Mouse (Mus musculus): ENCODE data around the gene Elavl3. TPM values are rescaled to one million over a fixed set of nuclear protein-coding genes. Genes with fewer than 3 reads are reported as not detected.
A peak's percentile ranks its signal among the peaks of the same experiment; 100 is the strongest.

Gene Elavl3
- polyA plus RNA-seq, 1 experiment from 2014 or later: 0.08 TPM

- WGBS (ENCODE audit: insufficient replicate concordance): 6% methylated on average over 57 of the region's 57 CpGs
- peak within 1 kb of the TSS; percentile 80 for H3K9ac ChIP-seq
Observed at GRCm38 (mm10) chr9:22002194-22003162, 49.3 kb downstream of the Elavl3 start, which contains the start of the genes Ccdc151 and Prkcsh. TSS of gene Ccdc151 (minus strand) at chr9:22002634. TSS of gene Prkcsh (plus strand) at chr9:22002806.

GRCm38 (mm10) chr9:22001633-22002032 is 50.2 kb downstream of the Elavl3 start:
- no peak overlapping the region for H3K9ac ChIP-seq
- H3K36me3 ChIP-seq: peaks cover 27% of the 10 kb centered on the region
- H3K4me2 ChIP-seq: no peak overlapping the region
- peaks cover 26% of the 10 kb centered on the region for H3K4me1 ChIP-seq (replicated peaks)
- peaks cover 33% of the 10 kb centered on the region for H3K27me3 ChIP-seq
- ATAC-seq (ENCODE audit: low read depth) (no peak), DNase-seq (no peak)
- WGBS (ENCODE audit: insufficient replicate concordance): 76% methylated on average over 4 of the region's 4 CpGs
- no peaks in the 10 kb centered on the region for H3K9me3 ChIP-seq (replicated peaks)
- H3K27ac ChIP-seq: no peak overlapping the region
- no peak overlapping the region for H3K4me3 ChIP-seq (replicated peaks)

More at GRCm38 (mm10) chr9:22002194-22003162, 49.3 kb downstream of the Elavl3 start, which contains the start of the genes Ccdc151 and Prkcsh:
- Histone ChIP-seq H3K4me1 (replicated peaks) (peaks cover 31% of the 10 kb centered on the region), H3K27ac (peak within 1 kb of the TSS; percentile 83), H3K36me3 (peaks cover 36% of the 10 kb centered on the region), H3K27me3 (peaks cover 25% of the 10 kb centered on the region), H3K9me3 (replicated peaks) (no peaks in the 10 kb centered on the region), H3K4me3 (replicated peaks) (peak within 1 kb of the TSS; percentile 84), H3K4me2 (peak within 1 kb of the TSS; percentile 95)
- peak; percentile 99 for DNase-seq
- ATAC-seq (ENCODE audit: low read depth): peak; percentile 99

- H3K4me1 ChIP-seq (replicated peaks): peaks cover 26% of the 10 kb centered on the region
- 77% methylated on average over 6 of the region's 6 CpGs for WGBS (ENCODE audit: insufficient replicate concordance)
- H3K27ac ChIP-seq: no peak overlapping the region
- no peak for ATAC-seq (ENCODE audit: low read depth)
- H3K4me2 ChIP-seq: no peak overlapping the region
- no peaks in the 10 kb centered on the region for H3K9me3 ChIP-seq (replicated peaks)
- H3K27me3 ChIP-seq: peaks cover 37% of the 10 kb centered on the region
- peaks cover 14% of the 10 kb centered on the region for H3K36me3 ChIP-seq
- no peak overlapping the region for H3K9ac ChIP-seq
- H3K4me3 ChIP-seq (replicated peaks): no peak overlapping the region
- no peak for DNase-seq
Observed at GRCm38 (mm10) chr9:22000296-22000695, 51.5 kb downstream of the Elavl3 start.

- Histone ChIP-seq H3K9me3 (replicated peaks) (no peaks in the 10 kb centered on the region), H3K36me3 (no peaks in the 10 kb centered on the region), H3K27me3 (peaks cover 76% of the 10 kb centered on the region), H3K9ac (no peak overlapping the region), H3K4me3 (replicated peaks) (no peak overlapping the region), H3K27ac (no peak overlapping the region), H3K4me1 (replicated peaks) (0 out of 2 replicates have a peak, but pooled peaks cover 3% of the 10 kb centered on the region), H3K4me2 (no peak overlapping the region)
- DNase-seq (no peak), ATAC-seq (ENCODE audit: low read depth) (no peak)
- WGBS (ENCODE audit: insufficient replicate concordance): 59% methylated on average over 3 of the region's 3 CpGs
Observed at GRCm38 (mm10) chr9:21996178-21996867, 55.5 kb downstream of the Elavl3 start.

DNA sequence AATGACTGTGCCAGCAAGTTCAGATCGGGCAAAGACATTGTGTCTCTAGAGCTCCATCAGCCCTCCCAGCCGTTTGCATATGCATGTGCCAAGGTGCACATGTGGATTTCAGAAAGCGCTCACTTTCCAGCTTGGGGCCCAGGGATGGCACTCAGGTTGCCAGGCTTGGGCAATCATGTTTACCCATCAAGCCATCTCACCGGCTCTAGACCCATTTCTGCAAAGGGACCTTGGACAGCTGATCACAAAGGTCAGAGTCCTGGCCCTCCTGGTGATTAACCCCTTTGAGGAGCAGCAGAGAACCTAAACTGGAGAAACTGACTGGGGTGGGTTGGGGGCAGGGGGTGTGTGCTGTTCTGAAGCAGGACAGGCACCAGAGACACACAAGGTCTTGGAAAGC is 59.6 kb downstream of the Elavl3 start:
- H3K9me3 ChIP-seq (replicated peaks): no peaks in the 10 kb centered on the region
- no peaks in the 10 kb centered on the region for H3K36me3 ChIP-seq
- no peak overlapping the region for H3K27ac ChIP-seq
- peaks cover 19% of the 10 kb centered on the region for H3K4me1 ChIP-seq (replicated peaks)
- no peak overlapping the region for H3K9ac ChIP-seq
- peaks cover 90% of the 10 kb centered on the region for H3K27me3 ChIP-seq
- no peak overlapping the region for H3K4me3 ChIP-seq (replicated peaks)
- 59% methylated on average over 4 of the region's 4 CpGs for WGBS (ENCODE audit: insufficient replicate concordance)
- DNase-seq (no peak), ATAC-seq (ENCODE audit: low read depth) (no peak)
- H3K4me2 ChIP-seq: no peak overlapping the region

GRCm38 (mm10) chr9:21989230-21990110 is 62.4 kb downstream of the Elavl3 start, which contains the start of gene Rgl3:
TSS of gene Rgl3 (minus strand) at chr9:21989446.
- WGBS (ENCODE audit: insufficient replicate concordance): 2% methylated on average over 42 of the region's 42 CpGs
- peaks cover 99% of the 10 kb centered on the region for H3K27me3 ChIP-seq
- no peak for DNase-seq
- H3K9ac ChIP-seq: no peak within 1 kb of the TSS
- peak within 1 kb of the TSS; percentile 41 for H3K4me3 ChIP-seq (replicated peaks)
- peaks cover 19% of the 10 kb centered on the region for H3K4me1 ChIP-seq (replicated peaks)
- H3K27ac ChIP-seq: no peak within 1 kb of the TSS
- ATAC-seq (ENCODE audit: low read depth): no peak
- peak within 1 kb of the TSS; percentile 55 for H3K4me2 ChIP-seq
- no peaks in the 10 kb centered on the region for H3K9me3 ChIP-seq (replicated peaks)
- H3K36me3 ChIP-seq: no peaks in the 10 kb centered on the region

- peak overlapping the region; percentile 41 for H3K4me3 ChIP-seq (replicated peaks)
- peak overlapping the region; percentile 55 for H3K4me2 ChIP-seq
- no peaks in the 10 kb centered on the region for H3K9me3 ChIP-seq (replicated peaks)
- H3K4me1 ChIP-seq (replicated peaks): peaks cover 19% of the 10 kb centered on the region
- H3K27me3 ChIP-seq: peaks cover 99% of the 10 kb centered on the region
- H3K27ac ChIP-seq: no peak overlapping the region
- H3K9ac ChIP-seq: no peak overlapping the region
- ATAC-seq (ENCODE audit: low read depth): no peak
- WGBS (ENCODE audit: insufficient replicate concordance): 2% methylated on average over 32 of the region's 32 CpGs
- DNase-seq: no peak
- H3K36me3 ChIP-seq: no peaks in the 10 kb centered on the region
Observed at GRCm38 (mm10) chr9:21988421-21989101, 63.3 kb downstream of the Elavl3 start.

DNA sequence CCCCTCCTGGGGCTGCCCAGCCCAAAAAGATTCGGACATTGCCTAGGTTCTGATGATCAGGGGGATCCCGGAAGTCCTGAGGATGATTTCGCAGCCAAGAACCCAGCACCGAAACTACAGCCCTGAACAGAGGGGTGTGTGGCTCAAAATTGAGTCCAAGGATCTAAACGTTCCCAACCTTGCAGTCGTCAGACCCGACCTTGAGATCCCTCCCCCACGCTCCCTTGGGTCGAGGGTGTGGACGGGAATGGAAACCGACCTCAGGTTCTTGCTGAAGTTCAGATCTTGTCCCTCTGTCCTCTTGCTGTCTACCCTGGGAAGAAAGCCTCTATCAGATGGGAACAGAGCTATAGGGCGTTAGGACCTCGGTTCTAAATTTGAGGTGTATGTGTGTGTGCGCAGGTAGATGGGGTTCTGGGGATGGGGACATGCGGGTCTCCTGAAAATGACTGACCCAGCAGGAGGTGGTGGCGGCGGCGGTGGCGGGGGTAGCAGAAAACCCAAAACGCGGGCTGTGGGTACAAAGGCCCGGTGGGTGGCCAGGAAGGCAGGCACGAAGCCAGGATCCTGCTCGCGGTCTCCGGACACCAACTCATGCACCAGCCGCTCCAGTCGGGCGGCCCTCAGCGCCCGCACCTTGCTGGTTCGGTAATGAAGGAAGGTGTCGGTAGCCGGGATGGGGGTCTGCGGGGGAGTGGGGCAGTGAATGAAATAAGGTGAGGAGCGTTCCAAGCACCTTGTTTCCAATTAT is 64.1 kb downstream of the Elavl3 start:
- H3K27me3 ChIP-seq: peaks cover 99% of the 10 kb centered on the region
- H3K27ac ChIP-seq: no peak overlapping the region
- WGBS (ENCODE audit: insufficient replicate concordance): 8% methylated on average over 36 of the region's 36 CpGs
- ATAC-seq (ENCODE audit: low read depth) (no peak), DNase-seq (no peak)
- H3K9me3 ChIP-seq (replicated peaks): no peaks in the 10 kb centered on the region
- no peak overlapping the region for H3K4me3 ChIP-seq (replicated peaks)
- no peaks in the 10 kb centered on the region for H3K36me3 ChIP-seq
- peaks cover 19% of the 10 kb centered on the region for H3K4me1 ChIP-seq (replicated peaks)
- no peak overlapping the region for H3K9ac ChIP-seq
- no peak overlapping the region for H3K4me2 ChIP-seq

- H3K9ac ChIP-seq: no peak overlapping the region
- H3K36me3 ChIP-seq: no peaks in the 10 kb centered on the region
- H3K4me3 ChIP-seq (replicated peaks): no peak overlapping the region
- H3K4me2 ChIP-seq: no peak overlapping the region
- DNase-seq: no peak
- H3K4me1 ChIP-seq (replicated peaks): peaks cover 6% of the 10 kb centered on the region
- no peaks in the 10 kb centered on the region for H3K9me3 ChIP-seq (replicated peaks)
- WGBS (ENCODE audit: insufficient replicate concordance): 31% methylated on average over 3 of the region's 3 CpGs
- H3K27ac ChIP-seq: no peak overlapping the region
- no peak for ATAC-seq (ENCODE audit: low read depth)
- peaks cover 97% of the 10 kb centered on the region for H3K27me3 ChIP-seq
Observed at GRCm38 (mm10) chr9:21983911-21984310, 67.9 kb downstream of the Elavl3 start.
